16 mouse cellular contexts compared by ENCODE assay signal in the genomic region with DNA sequence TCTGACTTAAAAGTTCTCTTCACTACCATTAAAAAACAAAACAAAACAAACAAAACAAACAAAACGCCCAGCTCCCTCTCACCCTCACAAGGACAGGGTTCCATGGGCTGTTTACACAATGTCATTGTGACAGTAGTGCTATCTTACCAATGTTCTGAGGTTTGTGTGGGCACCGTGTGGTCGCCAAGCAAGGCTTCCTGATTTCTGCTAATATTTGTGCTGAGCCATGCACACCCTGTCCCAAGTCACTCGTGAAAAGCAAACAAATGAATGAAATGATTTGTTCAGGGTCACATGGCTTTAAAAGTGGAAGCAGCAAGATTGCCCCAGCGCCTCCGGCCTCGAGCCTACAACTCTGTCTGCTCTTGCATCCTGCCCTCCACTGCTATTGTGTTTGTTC.
A peak's percentile ranks its signal among the peaks of the same experiment; 100 is the strongest.
DNase-seq lines count a peak whose midpoint lies in the region; ATAC-seq and TF ChIP-seq lines count a peak whose summit lies in the region.
"Had no signal": no experiment of that assay in that cellular context is flagged by ENCODE, and none has a peak within 500 bp of the region (broad histone marks: within the 10 kb centered on the region; RNA-seq: fewer than 3 reads in every experiment).

No protein-coding gene starts in this region.

- H3K36me3 ChIP-seq in lung, embryonic 14.5 days (ENCODE audit: insufficient read depth) = no peaks in the 10 kb centered on the region
- H3K36me3 ChIP-seq in midbrain, embryonic 11.5 days (ENCODE audit: control insufficient read depth, insufficient read depth, low read length) = no peaks in the 10 kb centered on the region
- no peaks in the 10 kb centered on the region for H3K36me3 ChIP-seq in midbrain, postnatal 0 days (ENCODE audit: insufficient read depth, low read length)
- H3K36me3 ChIP-seq: liver, embryonic 15.5 days had no signal

- no peak for ATAC-seq in lung, embryonic 14.5 days (ENCODE audit: insufficient read depth)
- ATAC-seq in midbrain, embryonic 11.5 days (ENCODE audit: low FRiP score) = no peak
- no peak for ATAC-seq in midbrain, postnatal 0 days (ENCODE audit: low FRiP score)

- H3K9ac ChIP-seq in lung, embryonic 14.5 days = no peak overlapping the region
- H3K9ac ChIP-seq in midbrain, embryonic 11.5 days (ENCODE audit: low read length) = no peak overlapping the region
- H3K9ac ChIP-seq in midbrain, postnatal 0 days (replicated peaks; ENCODE audit: low read length, poor library complexity, severe bottlenecking) = no peak overlapping the region
- H3K9ac ChIP-seq: liver, embryonic 15.5 days had no signal

- H3K27me3 ChIP-seq in lung, embryonic 14.5 days (ENCODE audit: insufficient read depth, low read length) = no peaks in the 10 kb centered on the region
- H3K27me3 ChIP-seq in midbrain, embryonic 11.5 days (ENCODE audit: control insufficient read depth, insufficient read depth, low read length) = no peaks in the 10 kb centered on the region
- no peaks in the 10 kb centered on the region for H3K27me3 ChIP-seq in midbrain, postnatal 0 days (ENCODE audit: insufficient read depth, low read length)
- H3K27me3 ChIP-seq: liver, embryonic 15.5 days had no signal

- no peaks in the 10 kb centered on the region for H3K9me3 ChIP-seq in lung, embryonic 14.5 days (ENCODE audit: low read depth, low read length)
- no peaks in the 10 kb centered on the region for H3K9me3 ChIP-seq in midbrain, embryonic 11.5 days (ENCODE audit: control insufficient read depth, low read length)
- no peaks in the 10 kb centered on the region for H3K9me3 ChIP-seq in midbrain, postnatal 0 days (ENCODE audit: low read length)
- H3K9me3 ChIP-seq: liver, embryonic 15.5 days had no signal

- no peak for TF ChIP-seq CTCF in lung, embryonic 14.5 days (IDR thresholded peaks at IDR 0.05; ENCODE audit: low read depth)
- no peak for TF ChIP-seq CTCF in midbrain, postnatal 0 days (IDR thresholded peaks at IDR 0.05)

- H3K4me1 ChIP-seq in lung, embryonic 14.5 days (ENCODE audit: insufficient read depth) = no peaks in the 10 kb centered on the region
- H3K4me1 ChIP-seq in midbrain, embryonic 11.5 days (ENCODE audit: control insufficient read depth, insufficient read depth, low read length) = peaks cover 8% of the 10 kb centered on the region; the same call in 1 of the 2 replicates
- H3K4me1 ChIP-seq in midbrain, postnatal 0 days (ENCODE audit: insufficient read depth, low read length) = peaks cover 4% of the 10 kb centered on the region; the same call in 1 of the 2 replicates
- H3K4me1 ChIP-seq: liver, embryonic 15.5 days had no signal

- no peak overlapping the region for H3K4me2 ChIP-seq in lung, embryonic 14.5 days
- H3K4me2 ChIP-seq in midbrain, embryonic 11.5 days = no peak overlapping the region
- no peak overlapping the region for H3K4me2 ChIP-seq in midbrain, postnatal 0 days (ENCODE audit: low read depth, low read length, poor library complexity, severe bottlenecking)
- H3K4me2 ChIP-seq: liver, embryonic 15.5 days had no signal

- H3K4me3 ChIP-seq in lung, embryonic 14.5 days (ENCODE audit: low read depth, low read length) = no peak overlapping the region
- H3K4me3 ChIP-seq in midbrain, embryonic 11.5 days (ENCODE audit: low read depth, low read length) = no peak overlapping the region
- no peak overlapping the region for H3K4me3 ChIP-seq in midbrain, postnatal 0 days (ENCODE audit: low read depth, low read length)
- H3K4me3 ChIP-seq: heart, adult 2 months; liver, embryonic 15.5 days had no signal

- WGBS in lung, embryonic 14.5 days = 26% methylated on average over 7 of the region's 7 CpGs
- WGBS in midbrain, embryonic 11.5 days = 44% methylated on average over 7 of the region's 7 CpGs
- 50% methylated on average over 7 of the region's 7 CpGs for WGBS in midbrain, postnatal 0 days

- peak; percentile 34 for DNase-seq in heart, adult 11 months
- DNase-seq in heart, postnatal 14 days = no peak
- peak; percentile 5 for DNase-seq in lung, embryonic 14.5 days
- no peak for DNase-seq in lung, postnatal 4 days
- peak; percentile 72 for DNase-seq in midbrain, embryonic 11.5 days (ENCODE audit: low spot score, missing footprints)
- no peak for DNase-seq in midbrain, postnatal 0 days (ENCODE audit: low spot score)
- no peak for DNase-seq in adrenal gland, adult 2 months
- DNase-seq: adrenal gland, postnatal 10 days; cerebellum, adult 9-10 months; gastrocnemius, postnatal 10 days; heart, adult 2 months; kidney, adult 18-20 months; lung, postnatal 10 days; right cerebral cortex, postnatal 4 days had no signal

- no peak overlapping the region for H3K27ac ChIP-seq in lung, embryonic 14.5 days (ENCODE audit: low read depth)
- no peak overlapping the region for H3K27ac ChIP-seq in midbrain, embryonic 11.5 days (ENCODE audit: low read depth, low read length)
- peak overlapping the region; percentile 62; the same call in 1 of the 2 replicates for H3K27ac ChIP-seq in midbrain, postnatal 0 days (ENCODE audit: low read depth, low read length)
- H3K27ac ChIP-seq: heart, adult 2 months; kidney, postnatal 0 days; liver, embryonic 15.5 days had no signal

- intact Hi-C loops in heart, postnatal 14 days (cut with DNase I) = no loop called here

Comparison
In these comparisons a context has a peak if more than half of its experiments do, and no peak if none do; other contexts are left out.
1. DNase-seq: peak in heart, adult 11 months (single experiment), lung, embryonic 14.5 days (single experiment) and midbrain, embryonic 11.5 days (single experiment); none in heart, postnatal 14 days (0 of 2), lung, postnatal 4 days (0 of 2), midbrain, postnatal 0 days (single experiment) and adrenal gland, adult 2 months (single experiment).